Mouse (Mus musculus): Measurements from ENCODE around the gene Utp14b.
A peak's percentile ranks its signal among the peaks of the same experiment; 100 is the strongest.

Utp14b gene

GRCm38 (mm10) chr1:78657671-78658440 lies at the start of gene Utp14b, which contains the start of gene Acsl3:
Utp14b (plus strand) TSS chr1:78658038.
Acsl3 (plus strand) TSS chr1:78657825.
- peak; percentile 92 for DNase-seq (ENCODE audit: low read depth, low spot score)

GRCm38 (mm10) chr1:78609134-78609907 lies 48.5 kb upstream of the Utp14b start:
- no peak for DNase-seq (ENCODE audit: low read depth, low spot score)

- DNase-seq (ENCODE audit: low read depth, low spot score), result no peak
These were observed 46.8 kb upstream of the Utp14b start for GRCm38 (mm10) chr1:78611039-78611438.

- DNase-seq (ENCODE audit: low read depth, low spot score), result no peak
These were observed 44.9 kb upstream of the Utp14b start for GRCm38 (mm10) chr1:78612959-78613358.

- no peak for DNase-seq (ENCODE audit: low read depth, low spot score)
These were observed 33.5 kb upstream of the Utp14b start for GRCm38 (mm10) chr1:78624352-78624751.

- no peak for DNase-seq (ENCODE audit: low read depth, low spot score)
These were observed 23.4 kb upstream of the Utp14b start for GRCm38 (mm10) chr1:78634486-78634885.

GRCm38 (mm10) chr1:78640871-78641270 lies 17.0 kb upstream of the Utp14b start:
- no peak for DNase-seq (ENCODE audit: low read depth, low spot score)

GRCm38 (mm10) chr1:78641791-78642190 lies 16.0 kb upstream of the Utp14b start:
- DNase-seq (ENCODE audit: low read depth, low spot score), result no peak

GRCm38 (mm10) chr1:78642197-78642596 lies 15.6 kb upstream of the Utp14b start:
- DNase-seq (ENCODE audit: low read depth, low spot score), result no peak

GRCm38 (mm10) chr1:78647317-78647885 lies 10.4 kb upstream of the Utp14b start:
- DNase-seq (ENCODE audit: low read depth, low spot score), result no peak

DNA sequence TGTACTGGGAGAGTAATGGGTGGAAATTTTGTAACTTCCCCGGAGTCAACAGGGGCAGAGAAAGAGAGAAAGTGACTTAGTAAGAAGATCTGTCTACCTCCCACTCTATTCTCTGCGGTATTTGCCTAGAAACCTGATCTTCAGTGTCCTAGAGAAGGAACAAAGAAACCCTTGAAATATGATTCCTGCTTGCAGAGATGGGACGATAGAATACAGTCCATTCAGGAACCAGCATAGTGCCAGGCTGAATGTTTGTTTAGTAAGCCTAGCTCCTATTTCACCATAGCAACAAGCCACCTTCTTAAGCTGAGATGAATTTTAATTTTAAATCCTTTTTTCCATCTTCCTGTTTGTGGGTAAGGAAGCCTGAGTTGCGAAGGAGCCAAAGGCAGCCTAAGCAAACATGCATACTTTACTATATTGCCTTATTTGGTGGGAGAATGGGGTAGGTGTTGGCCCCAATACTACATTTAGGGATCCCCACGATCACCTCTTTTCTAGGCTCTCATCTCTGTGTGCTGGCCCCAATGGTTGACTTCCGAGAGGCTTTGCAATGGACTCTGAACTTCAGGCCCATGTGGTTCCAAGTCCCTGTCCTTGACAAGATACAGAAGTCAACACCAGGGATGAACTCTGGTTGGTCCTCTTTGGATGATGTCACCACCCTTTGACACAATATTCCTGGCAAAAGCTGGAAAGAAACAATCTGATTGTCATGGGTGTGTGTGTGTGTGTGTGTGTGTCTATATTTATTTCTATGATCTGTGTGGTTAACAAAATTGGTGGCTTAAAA lies 8.4 kb upstream of the Utp14b start:
- no peak for DNase-seq (ENCODE audit: low read depth, low spot score)

DNA sequence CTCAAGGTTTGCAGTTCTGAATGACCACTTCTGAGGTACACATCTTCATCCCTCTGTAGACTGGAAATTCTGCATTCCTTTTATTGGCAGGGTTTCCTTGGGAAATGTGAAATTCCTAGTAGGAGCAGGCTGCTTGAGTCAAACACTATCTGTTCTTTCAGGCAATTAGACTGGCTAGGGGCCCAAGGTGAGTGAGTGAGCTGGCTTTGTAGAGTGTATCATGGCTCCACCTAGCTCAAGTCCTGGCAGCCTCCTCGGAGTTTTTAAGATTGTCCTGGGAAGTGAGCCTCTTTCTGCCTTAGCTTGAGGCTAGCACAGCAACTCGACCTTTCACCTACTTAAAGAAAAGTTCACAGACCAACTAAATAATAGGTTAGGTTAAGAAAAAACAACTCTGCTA lies 1.4 kb upstream of the Utp14b start:
- no peak for DNase-seq (ENCODE audit: low read depth, low spot score)

GRCm38 (mm10) chr1:78657021-78657629 lies 713 bp upstream of the Utp14b start:
- no peak for DNase-seq (ENCODE audit: low read depth, low spot score)

GRCm38 (mm10) chr1:78658441-78659269 lies 817 bp downstream of the Utp14b start:
- no peak for DNase-seq (ENCODE audit: low read depth, low spot score)

GRCm38 (mm10) chr1:78659270-78659823 lies 1.5 kb downstream of the Utp14b start:
- no peak for DNase-seq (ENCODE audit: low read depth, low spot score)

DNA sequence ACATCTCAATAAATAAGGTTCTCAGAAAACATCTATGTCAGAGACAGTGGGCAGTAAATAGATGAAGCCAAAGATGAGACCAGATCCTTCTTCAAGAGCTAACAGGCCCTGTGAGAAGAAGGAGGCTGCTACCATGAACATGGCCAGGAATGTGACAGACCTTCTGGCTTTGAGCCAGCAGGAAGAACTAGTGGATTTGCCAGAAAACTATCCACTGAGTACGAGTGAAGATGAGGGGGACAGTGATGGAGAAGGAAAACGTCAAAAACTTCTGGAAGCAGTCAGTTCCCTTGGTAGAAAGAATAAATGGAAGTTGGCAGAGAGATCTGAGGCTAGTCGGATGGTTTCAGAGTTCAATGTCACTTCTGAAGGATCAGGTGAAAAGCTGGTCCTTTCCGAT lies 6.5 kb downstream of the Utp14b start:
- no peak for DNase-seq (ENCODE audit: low read depth, low spot score)

DNA sequence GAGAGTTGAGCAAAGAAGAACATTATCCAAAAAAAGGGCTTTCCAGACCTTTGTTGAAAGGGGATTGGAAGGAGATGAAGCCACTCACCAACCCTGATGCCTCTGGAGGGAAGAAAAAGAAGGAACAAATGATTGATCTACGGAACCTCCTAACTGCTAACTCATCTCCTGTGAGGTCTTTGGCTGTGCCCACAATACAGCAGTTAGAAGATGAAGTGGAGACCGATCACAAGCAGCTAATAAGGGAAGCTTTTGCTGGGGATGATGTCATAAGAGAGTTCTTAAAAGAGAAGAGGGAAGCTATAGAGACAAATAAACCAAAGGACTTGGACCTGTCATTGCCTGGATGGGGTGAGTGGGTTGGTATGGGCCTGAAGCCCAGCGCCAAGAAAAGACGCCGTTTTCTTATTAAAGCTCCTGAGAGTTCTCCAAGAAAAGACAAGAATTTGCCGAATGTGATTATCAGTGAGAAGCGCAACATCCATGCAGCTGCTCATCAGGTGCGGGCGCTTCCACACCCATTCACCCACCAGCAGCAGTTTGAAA lies 8.2 kb downstream of the Utp14b start:
- no peak for DNase-seq (ENCODE audit: low read depth, low spot score)

GRCm38 (mm10) chr1:78666585-78666984 lies 8.7 kb downstream of the Utp14b start:
- no peak for DNase-seq (ENCODE audit: low read depth, low spot score)

GRCm38 (mm10) chr1:78682291-78682690 lies 24.5 kb downstream of the Utp14b start:
- no peak for DNase-seq (ENCODE audit: low read depth, low spot score)

DNA sequence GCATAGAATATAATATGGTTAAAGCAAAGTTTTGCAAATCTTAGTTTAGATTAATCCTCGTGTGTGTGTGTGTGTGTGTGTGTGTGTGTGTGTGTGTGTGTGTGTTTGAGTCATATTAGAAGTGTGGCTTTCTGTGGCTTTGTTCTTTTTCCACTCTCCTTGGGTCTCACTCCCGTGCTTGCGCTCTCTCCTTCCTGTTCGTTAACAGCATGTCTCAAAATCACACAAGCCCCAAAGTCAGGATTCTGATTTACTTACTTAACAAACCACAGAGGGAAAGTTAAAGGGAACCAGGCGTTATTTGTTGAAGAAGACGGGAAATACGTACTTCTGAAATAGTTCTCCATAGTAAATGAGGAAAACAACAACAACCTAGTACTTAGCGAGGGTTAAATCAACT lies 26.3 kb downstream of the Utp14b start:
- no peak for DNase-seq (ENCODE audit: low read depth, low spot score)
